ENCODE assay signal across 8 mouse cellular contexts in the genomic region with DNA sequence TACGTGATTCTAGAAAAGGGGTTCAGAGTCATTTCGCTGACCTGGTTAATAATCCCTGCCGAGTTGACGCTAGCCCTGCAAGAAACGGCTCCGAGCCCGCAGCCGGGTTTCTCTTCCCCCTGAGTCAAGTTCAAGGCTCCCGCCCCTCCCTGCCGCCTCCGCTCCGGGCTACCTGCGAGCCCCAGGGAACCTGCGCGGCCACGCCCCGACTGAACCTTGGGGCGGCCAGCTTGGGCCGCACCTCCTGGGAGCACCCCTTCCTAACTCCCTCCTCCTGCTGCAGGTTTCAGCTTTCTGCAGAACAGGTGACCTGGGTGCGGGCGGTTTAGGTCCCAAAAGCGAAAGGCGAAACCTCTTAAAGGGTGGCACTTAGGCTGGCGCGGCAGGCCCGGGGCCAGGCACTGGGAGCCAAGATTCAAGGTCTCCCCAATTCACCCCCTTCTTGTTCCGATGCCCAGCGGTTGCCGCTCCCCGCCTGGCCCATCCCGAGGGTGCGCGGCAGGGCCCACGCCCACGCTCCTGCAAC. TPM values are rescaled to one million over a fixed set of nuclear protein-coding genes. Genes with fewer than 3 reads are reported as not detected.
A peak's percentile ranks its signal among the peaks of the same experiment; 100 is the strongest.
DNase-seq lines count a peak whose midpoint lies in the region; ATAC-seq lines count a peak whose summit lies in the region.

No protein-coding gene starts in this region.

- H3K36me3 ChIP-seq in forebrain, embryonic 15.5 days, result no peaks in the 10 kb centered on the region
- no peaks in the 10 kb centered on the region for H3K36me3 ChIP-seq in kidney, embryonic 14.5 days (ENCODE audit: control insufficient read depth, insufficient read depth, low read length)

- H3K9me3 ChIP-seq in forebrain, embryonic 15.5 days, result no peaks in the 10 kb centered on the region
- H3K9me3 ChIP-seq in kidney, embryonic 14.5 days (ENCODE audit: control insufficient read depth, low read length), result no peaks in the 10 kb centered on the region

- H3K27ac ChIP-seq in forebrain, embryonic 15.5 days (replicated peaks), result no peak overlapping the region
- H3K27ac ChIP-seq in kidney, embryonic 14.5 days (ENCODE audit: low read depth, low read length), result no peak overlapping the region

- WGBS in forebrain, embryonic 15.5 days, result under 1% methylated on average over 35 of the region's 35 CpGs
- WGBS in kidney, embryonic 14.5 days, result under 1% methylated on average over 35 of the region's 35 CpGs

- peak; percentile 28 for DNase-seq in gastrocnemius, postnatal 25 days
- no peak for DNase-seq in gastrocnemius, adult 18-20 months (ENCODE audit: low spot score)
- DNase-seq in c-Kit-negative CD71-positive TER-119-positive erythroid progenitor cells, embryonic 14.5 days (ENCODE audit: low read depth, low spot score), result peak; percentile 24
- DNase-seq in lung, postnatal 10 days, result peak; percentile 57
- peak; percentile 48 for DNase-seq in ovary, postnatal 36 days (ENCODE audit: low spot score)
- peak; percentile 22 to 65 for DNase-seq in urinary bladder, postnatal 4 days (ENCODE audit: low spot score in 2 of 2)

- H3K4me1 ChIP-seq in forebrain, embryonic 15.5 days, result peaks cover 25% of the 10 kb centered on the region
- H3K4me1 ChIP-seq in kidney, embryonic 14.5 days (ENCODE audit: control insufficient read depth, insufficient read depth, low read length), result peaks cover 4% of the 10 kb centered on the region

- 0 out of 2 replicates have a peak, but pooled peaks have one; percentile 6 for ATAC-seq in forebrain, embryonic 15.5 days (replicated peaks)
- ATAC-seq in kidney, embryonic 14.5 days (ENCODE audit: low FRiP score, low TSS enrichment), result peak; percentile 55

- H3K9ac ChIP-seq in forebrain, embryonic 15.5 days (replicated peaks), result peak overlapping the region; percentile 82
- H3K9ac ChIP-seq in kidney, embryonic 14.5 days (ENCODE audit: low read depth, low read length), result peak overlapping the region; percentile 69; the same call in 1 of the 2 replicates

- peak overlapping the region; percentile 100 for H3K4me2 ChIP-seq in forebrain, embryonic 15.5 days (replicated peaks)
- H3K4me2 ChIP-seq in kidney, embryonic 14.5 days (replicated peaks; ENCODE audit: low read depth, low read length), result peak overlapping the region; percentile 99

- peak overlapping the region; percentile 89 for H3K4me3 ChIP-seq in forebrain, embryonic 15.5 days
- H3K4me3 ChIP-seq in kidney, embryonic 14.5 days (ENCODE audit: low read length), result peak overlapping the region; percentile 69

- peaks cover 31% of the 10 kb centered on the region for H3K27me3 ChIP-seq in forebrain, embryonic 15.5 days
- peaks cover 18% of the 10 kb centered on the region for H3K27me3 ChIP-seq in kidney, embryonic 14.5 days (ENCODE audit: control insufficient read depth, insufficient read depth, low read length)

RNA-seq across cellular contexts. Expression of gene Myb, which starts 1.8 kb away (rescaled TPM):
- under 1 TPM; 0.10 to 0.48 TPM for total RNA-seq in gastrocnemius, postnatal 25 days (2021)
- under 1 TPM in 1 of 2 experiments, not detected in 1; 0.14 TPM for total RNA-seq in gastrocnemius, adult 18-20 months (2021)
- polyA plus RNA-seq in forebrain, embryonic 15.5 days (2015; fragmentation: Nextera tagmentation; extraction: Ambion mirVana), result 3.0 and 3.2 TPM in 2 replicates
- 7.3 and 7.7 TPM in 2 replicates for polyA plus RNA-seq in kidney, embryonic 14.5 days (2014; fragmentation: Nextera tagmentation; extraction: Ambion mirVana)
